Mouse (Mus musculus): ENCODE data around the gene Rad51c. TPM values are rescaled to one million over a fixed set of nuclear protein-coding genes. Genes with fewer than 3 reads are reported as not detected.

Gene Rad51c
- 2.2 TPM for polyA plus RNA-seq (2014; fragmentation: Illumina TruSeq; extraction: RNeasy Lipid Tissue Mini Kit (QIAGEN cat#74804); ENCODE audit: low read depth, low replicate concordance)

DNA sequence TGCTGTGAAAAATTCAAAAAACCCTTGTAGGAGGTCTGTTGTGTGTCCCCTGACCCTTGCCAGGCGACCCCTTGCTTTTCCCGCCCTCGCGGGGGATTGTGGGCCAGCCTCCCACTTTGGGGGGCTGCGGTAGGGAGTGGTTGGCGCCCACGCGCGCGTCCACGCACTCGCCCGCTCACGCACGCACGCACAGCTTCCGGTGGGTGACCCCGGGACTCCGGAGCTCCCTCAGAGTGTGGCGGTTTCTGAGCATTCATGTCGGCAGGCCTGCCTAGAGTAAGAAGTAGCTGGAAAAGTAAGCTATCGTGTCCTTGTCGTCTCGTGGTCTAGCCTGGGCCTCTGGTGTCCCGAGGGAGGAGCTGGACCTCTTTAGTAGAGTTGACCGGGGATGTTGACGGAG is at the start of gene Rad51c, which contains the start of gene Tex14:
Rad51c (minus strand) TSS at position 79 of the 400 bp plus-strand sequence.
Tex14 (plus strand) TSS at position 190 of the 400 bp plus-strand sequence.

DNA sequence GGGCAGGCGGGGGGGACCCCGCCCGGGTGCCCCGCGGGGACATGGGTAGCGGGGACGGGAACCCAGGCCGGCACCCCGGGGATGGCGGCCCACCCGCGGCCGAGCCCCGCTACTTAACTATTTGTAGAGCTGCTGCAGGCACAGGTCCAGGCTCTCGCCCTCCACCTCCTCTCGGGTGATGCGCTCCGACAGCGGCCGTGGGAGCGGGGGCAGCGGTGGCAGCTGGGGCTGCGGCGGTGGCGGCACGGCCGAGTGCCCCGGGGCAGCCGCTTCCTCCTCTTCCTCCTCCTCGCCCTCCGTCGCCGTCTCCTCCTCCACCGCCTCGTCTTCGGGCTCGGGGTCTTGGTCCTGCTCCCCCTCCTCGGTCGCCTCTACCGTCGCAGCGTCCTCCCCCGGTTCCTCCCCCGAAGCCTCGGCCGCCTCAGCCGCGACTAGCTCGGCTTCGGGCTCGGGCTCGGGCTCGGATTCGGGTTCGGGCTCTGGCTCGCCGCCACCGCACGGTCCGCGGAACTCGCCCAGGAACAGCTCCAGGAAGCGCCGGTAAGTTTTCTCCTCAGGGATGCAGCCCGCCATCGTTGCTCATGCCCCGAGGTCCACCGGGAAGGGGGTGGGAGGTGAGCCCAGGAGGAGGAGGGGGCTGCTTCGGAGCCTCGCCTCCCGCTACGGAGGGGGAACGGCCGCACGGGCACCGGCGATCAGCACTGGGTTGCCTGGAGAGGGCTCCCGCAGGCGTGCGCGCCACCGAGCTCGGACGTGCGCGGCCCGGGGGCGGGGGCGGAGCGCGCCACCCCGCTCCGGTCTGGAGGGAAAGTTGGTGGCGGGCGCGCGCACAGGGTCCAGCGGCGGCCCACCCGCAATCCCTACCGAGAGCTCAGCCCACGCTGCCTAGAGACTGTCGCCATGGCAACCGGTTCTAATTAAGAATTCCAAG is 46.2 kb downstream of the Rad51c start, which contains the start of gene Ppm1e:
Ppm1e (minus strand) TSS at position 693 of the 931 bp plus-strand sequence.

Other genes starting within 250 kb of the Rad51c start
- gene Ppm1e, start 45.9 kb downstream of the Rad51c start, polyA plus RNA-seq (2014; fragmentation: Illumina TruSeq; extraction: RNeasy Lipid Tissue Mini Kit (QIAGEN cat#74804); ENCODE audit: low read depth, low replicate concordance) = 1.5 TPM
- gene Tex14, start 111 bp upstream of the Rad51c start, polyA plus RNA-seq (2014; fragmentation: Illumina TruSeq; extraction: RNeasy Lipid Tissue Mini Kit (QIAGEN cat#74804); ENCODE audit: low read depth, low replicate concordance) = 2.5 TPM
- gene Gm11492, start 161.7 kb upstream of the Rad51c start, polyA plus RNA-seq (2014; fragmentation: Illumina TruSeq; extraction: RNeasy Lipid Tissue Mini Kit (QIAGEN cat#74804); ENCODE audit: low read depth, low replicate concordance) = 2.0 TPM
- gene Sept4, start 163.9 kb upstream of the Rad51c start, polyA plus RNA-seq (2014; fragmentation: Illumina TruSeq; extraction: RNeasy Lipid Tissue Mini Kit (QIAGEN cat#74804); ENCODE audit: low read depth, low replicate concordance) = 38.3 TPM
- 27.5 TPM for gene Mtmr4, start 187.2 kb upstream of the Rad51c start, polyA plus RNA-seq (2014; fragmentation: Illumina TruSeq; extraction: RNeasy Lipid Tissue Mini Kit (QIAGEN cat#74804); ENCODE audit: low read depth, low replicate concordance)
- 2.6 TPM for gene Hsf5, start 212.2 kb upstream of the Rad51c start, polyA plus RNA-seq (2014; fragmentation: Illumina TruSeq; extraction: RNeasy Lipid Tissue Mini Kit (QIAGEN cat#74804); ENCODE audit: low read depth, low replicate concordance)